In the genomic region with DNA sequence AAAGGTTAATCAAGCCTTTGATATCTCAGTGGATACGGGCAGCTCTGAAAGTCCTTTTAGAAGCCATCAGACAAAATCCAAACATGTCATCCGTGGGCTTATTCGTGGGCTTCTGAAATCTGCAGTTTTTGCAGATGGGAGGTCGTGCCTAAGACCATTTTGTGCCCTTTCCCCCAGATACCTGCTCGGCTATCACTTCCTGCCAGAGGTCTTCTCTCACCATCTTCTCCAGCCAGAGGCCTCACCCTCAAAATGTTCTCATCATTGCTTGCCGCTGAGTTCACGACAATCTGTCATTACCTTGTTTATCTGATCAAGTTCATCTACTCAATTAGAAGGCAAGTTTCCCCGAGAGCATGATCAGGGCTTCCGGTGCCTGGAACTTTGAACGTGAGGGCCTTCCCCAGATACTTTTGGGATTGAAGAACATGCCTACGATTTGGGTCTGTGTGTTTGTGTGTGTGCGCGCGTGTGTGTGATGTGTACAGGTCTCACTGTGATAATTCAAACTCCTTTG, we compare ENCODE assay signal across 8 mouse cellular contexts. TPM values are rescaled to one million over a fixed set of nuclear protein-coding genes. Genes with fewer than 3 reads are reported as not detected.
DNase-seq lines count a peak whose midpoint lies in the region; ATAC-seq and TF ChIP-seq lines count a peak whose summit lies in the region.

Gene Lrrfip2 (plus strand): TSS at position 467 of the 517 bp plus-strand sequence.

- H3K4me2 ChIP-seq in hindbrain, postnatal 0 days (ENCODE audit: low read depth, low read length): peak within 1 kb of the TSS; percentile 89
- peak within 1 kb of the TSS; percentile 91 for H3K4me2 ChIP-seq in liver, embryonic 16.5 days (ENCODE audit: low read depth, low read length)

- WGBS in hindbrain, postnatal 0 days: 37% methylated on average over 14 of the region's 14 CpGs
- WGBS in liver, embryonic 16.5 days (ENCODE audit: insufficient replicate concordance): 23% methylated on average over 14 of the region's 14 CpGs

- peak within 1 kb of the TSS; percentile 87 for H3K27ac ChIP-seq in left cerebral cortex, adult 2 months
- H3K27ac ChIP-seq in hindbrain, postnatal 0 days: peak within 1 kb of the TSS; percentile 80
- H3K27ac ChIP-seq in liver, embryonic 16.5 days (ENCODE audit: low read length): peak within 1 kb of the TSS; percentile 83

- intact Hi-C loops in left cerebral cortex, adult 2 months (cut with DNase I): loop anchor here (5.0 kb wide), 1 partner anchor 90 kb away; no protein-coding TSS in a partner anchor

- peak within 1 kb of the TSS; percentile 83 for H3K9ac ChIP-seq in hindbrain, postnatal 0 days (replicated peaks; ENCODE audit: low read length)
- H3K9ac ChIP-seq in liver, embryonic 16.5 days (ENCODE audit: low read depth, low read length): peak within 1 kb of the TSS; percentile 81

- no peaks in the 10 kb centered on the region for H3K27me3 ChIP-seq in hindbrain, postnatal 0 days (ENCODE audit: insufficient read depth, low read length)
- no peaks in the 10 kb centered on the region for H3K27me3 ChIP-seq in liver, embryonic 16.5 days (ENCODE audit: control insufficient read depth, insufficient read depth, low read depth, low read length)

- peak within 1 kb of the TSS; percentile 85 for H3K4me3 ChIP-seq in left cerebral cortex, adult 2 months
- peak within 1 kb of the TSS; percentile 99 for H3K4me3 ChIP-seq in hindbrain, postnatal 0 days (ENCODE audit: low read length)
- peak within 1 kb of the TSS; percentile 97 for H3K4me3 ChIP-seq in liver, embryonic 16.5 days (ENCODE audit: low read depth, low read length)

- no peak for TF ChIP-seq CTCF in left cerebral cortex, adult 2 months (IDR thresholded peaks at IDR 0.05)
- no peak for TF ChIP-seq CTCF in hindbrain, postnatal 0 days (IDR thresholded peaks at IDR 0.05; ENCODE audit: low read depth)

- H3K36me3 ChIP-seq in hindbrain, postnatal 0 days (ENCODE audit: insufficient read depth, low read length): no peaks in the 10 kb centered on the region
- H3K36me3 ChIP-seq in liver, embryonic 16.5 days (ENCODE audit: control insufficient read depth, insufficient read depth): no peaks in the 10 kb centered on the region

- H3K9me3 ChIP-seq in hindbrain, postnatal 0 days (ENCODE audit: low read length): no peaks in the 10 kb centered on the region
- no peaks in the 10 kb centered on the region for H3K9me3 ChIP-seq in liver, embryonic 16.5 days (replicated peaks; ENCODE audit: control insufficient read depth, low read length)

- peaks cover 4% of the 10 kb centered on the region; the same call in 1 of the 2 replicates for H3K4me1 ChIP-seq in hindbrain, postnatal 0 days (ENCODE audit: insufficient read depth, low read length)
- peaks cover 14% of the 10 kb centered on the region for H3K4me1 ChIP-seq in liver, embryonic 16.5 days (ENCODE audit: control insufficient read depth, low read depth, low read length)

- ATAC-seq in hindbrain, postnatal 0 days: no peak
- no peak for ATAC-seq in liver, embryonic 16.5 days (ENCODE audit: low read depth)

- DNase-seq in left cerebral cortex, adult 2 months (ENCODE audit: extremely low spot score in 1 of 2, low spot score in 2 of 2): no peak
- no peak for DNase-seq in left cerebral cortex, adult 9 months (ENCODE audit: low spot score in 2 of 2)
- DNase-seq in adrenal gland, postnatal 25 days: no peak
- DNase-seq in gastrocnemius, postnatal 10 days: no peak
- no peak for DNase-seq in hindbrain, postnatal 0 days (ENCODE audit: low spot score)
- no peak for DNase-seq in embryo, embryonic 10 days (ENCODE audit: low spot score)
- DNase-seq in lung, postnatal 10 days: no peak

RNA-seq across cellular contexts. Expression of gene Lrrfip2, which starts in this region (rescaled TPM):
- total RNA-seq in left cerebral cortex, adult 2 months (2021): 10 to 100 TPM; 41.2 to 42.3 TPM
- total RNA-seq in adrenal gland, postnatal 25 days (2021): 61.9 and 65.4 TPM in 2 replicates
- 10 to 100 TPM; 72.3 to 80.8 TPM for total RNA-seq in gastrocnemius, postnatal 10 days (2021)
- total RNA-seq in hindbrain, postnatal 0 days (2014; rRNA removed): 20.8 and 24.9 TPM in 2 replicates
- polyA plus RNA-seq in hindbrain, postnatal 0 days (2015; fragmentation: Nextera tagmentation; extraction: Ambion mirVana): 38.8 and 40.0 TPM in 2 replicates
- 16.2 and 16.9 TPM in 2 replicates for polyA plus RNA-seq in liver, embryonic 16.5 days (2015; fragmentation: Nextera tagmentation; extraction: Ambion mirVana)
